Mouse (Mus musculus): ENCODE measurements at regions not wholly inside any gene's neighbourhood (a gene's known extent, or its start where the extent isn't known, plus 50 kb on each side); places are given as distances from the start of the nearest gene placed in this dataset.

- ATAC-seq (replicated peaks; ENCODE audit: low read depth, poor library complexity, severe bottlenecking) = peak; percentile 66
Measured at GRCm38 (mm10) chr5:16424745-16425144, 128.6 kb upstream of the Hgf start.

- no peak for ATAC-seq (replicated peaks; ENCODE audit: low read depth, poor library complexity, severe bottlenecking)
Measured at GRCm38 (mm10) chr5:16425302-16425701, 128.0 kb upstream of the Hgf start.

GRCm38 (mm10) chr5:16426306-16426705, 127.0 kb upstream of the Hgf start:
- ATAC-seq (replicated peaks; ENCODE audit: low read depth, poor library complexity, severe bottlenecking) = no peak

- ATAC-seq (replicated peaks; ENCODE audit: low read depth, poor library complexity, severe bottlenecking) = peak; percentile 93
Measured at GRCm38 (mm10) chr5:16434586-16434985, 118.7 kb upstream of the Hgf start.

- no peak for ATAC-seq (replicated peaks; ENCODE audit: low read depth, poor library complexity, severe bottlenecking)
Measured at GRCm38 (mm10) chr5:16445056-16445455, 108.2 kb upstream of the Hgf start.

- peak; percentile 74 for ATAC-seq (replicated peaks; ENCODE audit: low read depth, poor library complexity, severe bottlenecking)
Measured at GRCm38 (mm10) chr5:16446977-16447376, 106.3 kb upstream of the Hgf start.

GRCm38 (mm10) chr5:16461795-16462194, 91.5 kb upstream of the Hgf start:
- no peak for ATAC-seq (replicated peaks; ENCODE audit: low read depth, poor library complexity, severe bottlenecking)

GRCm38 (mm10) chr5:16466266-16466665, 87.0 kb upstream of the Hgf start:
- peak; percentile 30 for ATAC-seq (replicated peaks; ENCODE audit: low read depth, poor library complexity, severe bottlenecking)

GRCm38 (mm10) chr5:16468560-16468959, 84.7 kb upstream of the Hgf start:
- ATAC-seq (replicated peaks; ENCODE audit: low read depth, poor library complexity, severe bottlenecking) = peak; percentile 31; the same call in 1 of the 2 replicates

- no peak for ATAC-seq (replicated peaks; ENCODE audit: low read depth, poor library complexity, severe bottlenecking)
Measured at GRCm38 (mm10) chr5:16469221-16469620, 84.1 kb upstream of the Hgf start.

GRCm38 (mm10) chr5:16469644-16470275, 83.5 kb upstream of the Hgf start:
- ATAC-seq (replicated peaks; ENCODE audit: low read depth, poor library complexity, severe bottlenecking) = peak; percentile 92

- ATAC-seq (replicated peaks; ENCODE audit: low read depth, poor library complexity, severe bottlenecking) = no peak
Measured at GRCm38 (mm10) chr5:16470366-16470982, 82.8 kb upstream of the Hgf start.

GRCm38 (mm10) chr5:16487969-16488368, 65.3 kb upstream of the Hgf start:
- no peak for ATAC-seq (replicated peaks; ENCODE audit: low read depth, poor library complexity, severe bottlenecking)

GRCm38 (mm10) chr5:16489803-16490202, 63.5 kb upstream of the Hgf start:
- ATAC-seq (replicated peaks; ENCODE audit: low read depth, poor library complexity, severe bottlenecking) = no peak

GRCm38 (mm10) chr5:16499891-16500290, 53.4 kb upstream of the Hgf start:
- ATAC-seq (replicated peaks; ENCODE audit: low read depth, poor library complexity, severe bottlenecking) = no peak

Data from common myeloid progenitor, adult 5-6 weeks (primary cell).